Comparison of ENCODE assay signal across 8 mouse cellular contexts in the genomic region with DNA sequence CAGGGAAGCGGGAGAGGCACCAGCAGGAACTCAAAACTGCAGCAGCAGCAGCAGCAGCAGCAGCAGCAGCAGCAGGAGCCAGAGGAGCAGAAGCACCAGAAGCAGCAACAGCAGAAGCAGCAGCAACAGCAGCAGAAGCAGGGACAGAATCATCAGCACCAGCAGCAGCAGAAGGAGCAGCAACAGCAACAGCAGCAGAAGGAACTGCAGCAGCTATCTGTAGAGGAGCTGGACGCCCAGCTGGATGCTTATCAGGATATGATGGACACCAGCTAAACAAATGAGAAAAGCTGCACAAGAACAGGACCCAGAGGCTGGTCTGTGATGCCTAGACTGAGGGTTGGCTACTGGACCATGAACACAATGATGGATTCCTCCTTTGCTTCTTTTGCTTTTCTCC. TPM values are rescaled to one million over a fixed set of nuclear protein-coding genes. Genes with fewer than 3 reads are reported as not detected.
DNase-seq lines count a peak whose midpoint lies in the region.

No protein-coding gene starts in this region.

- DNase-seq in adrenal gland, adult (ENCODE audit: inconsistent age in 2 of 2, low spot score in 1 of 2), result peak; percentile 2 to 21
- peak; percentile 1 to 4 for DNase-seq in cerebellum, postnatal 10 days
- peak; percentile 92 for DNase-seq in heart, adult 11 months
- DNase-seq in kidney, postnatal 10 days, result peak; percentile 9
- peak; percentile 3 to 15 for DNase-seq in layer of hippocampus, postnatal 25 days (ENCODE audit: extremely low spot score in 1 of 2, low spot score in 1 of 2)
- DNase-seq in lung, postnatal 14 days, result peak; percentile 1
- DNase-seq in right cerebral cortex, postnatal 4 days, result peak; percentile 2
- peak; percentile 3 for DNase-seq in thymus, postnatal 25 days

RNA-seq across cellular contexts. Expression of gene Gm4307, which starts 4.3 kb away (rescaled TPM):
- total RNA-seq in layer of hippocampus, postnatal 25 days (2021), result not detected

RNA-seq across cellular contexts. Expression of gene Gm4305, which starts 5.9 kb away (rescaled TPM):
- total RNA-seq in layer of hippocampus, postnatal 25 days (2021), result not detected

RNA-seq across cellular contexts. Expression of gene Gm4303, which starts 11.1 kb away (rescaled TPM):
- total RNA-seq in layer of hippocampus, postnatal 25 days (2021), result not detected

RNA-seq across cellular contexts. Expression of gene Gm4302, which starts 16.2 kb away (rescaled TPM):
- not detected for total RNA-seq in layer of hippocampus, postnatal 25 days (2021)

RNA-seq across cellular contexts. Expression of gene Gm4301, which starts 21.4 kb away (rescaled TPM):
- not detected for total RNA-seq in layer of hippocampus, postnatal 25 days (2021)

Comparison
In these comparisons a context has a peak if more than half of its experiments do, and no peak if none do; other contexts are left out.
1. Peak in every context shown above with its lines: DNase-seq.
2. DNase-seq: peak in every context shown above with its lines; median percentile 92 in heart, adult 11 months; 12 in adrenal gland, adult; 9 in kidney, postnatal 10 days; 9 in layer of hippocampus, postnatal 25 days; 3 in thymus, postnatal 25 days; 2 in cerebellum, postnatal 10 days; 2 in right cerebral cortex, postnatal 4 days; 1 in lung, postnatal 14 days.